Mouse (Mus musculus) fat pad, adult 2 months (tissue): Measurements from ENCODE around the gene Chrna7.

ENCODE experiments used
- DNase-seq: peaks from one replicate; pipeline ENCODE4 v3.0.0-alpha.2; 2011; ENCODE audit warnings: low read depth, low spot score; ENCODE audit errors: extremely low read depth

The Chrna7 gene

DNA sequence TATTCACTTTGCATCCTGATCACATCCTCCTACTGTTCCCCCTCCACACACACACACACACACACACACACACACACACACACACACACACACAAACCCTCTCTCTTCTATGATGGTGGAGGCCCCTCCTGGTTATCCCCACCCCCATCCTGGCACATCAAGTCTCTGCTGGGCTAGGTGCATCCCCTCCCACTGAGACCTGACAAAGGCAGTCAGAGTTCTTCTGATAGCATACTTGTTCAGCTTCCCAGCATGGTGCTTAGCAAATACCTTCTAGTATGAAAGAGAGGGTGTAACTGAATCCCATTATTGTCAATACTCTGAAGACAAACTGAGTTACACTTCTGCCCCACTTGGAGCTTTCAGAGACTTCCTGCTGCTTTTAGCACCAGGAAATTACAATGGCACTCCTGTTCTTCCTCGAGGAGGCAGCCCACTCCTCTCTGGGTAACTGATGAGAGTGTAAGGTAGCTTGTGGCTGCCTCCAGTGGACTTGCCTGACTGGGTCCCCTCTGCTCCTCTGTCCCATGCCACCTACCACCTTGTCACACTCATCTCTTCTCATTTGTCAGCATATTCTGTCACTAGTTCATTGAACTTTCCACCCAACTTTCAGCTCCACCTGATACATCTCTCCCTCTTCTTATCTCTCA is 127.9 kb downstream of the Chrna7 start:
- DNase-seq: no peak

GRCm38 (mm10) chr7:63060996-63061395 is 151.4 kb downstream of the Chrna7 start:
- no peak for DNase-seq
